Comparison of ENCODE assay signal across 9 mouse cellular contexts in the genomic region with DNA sequence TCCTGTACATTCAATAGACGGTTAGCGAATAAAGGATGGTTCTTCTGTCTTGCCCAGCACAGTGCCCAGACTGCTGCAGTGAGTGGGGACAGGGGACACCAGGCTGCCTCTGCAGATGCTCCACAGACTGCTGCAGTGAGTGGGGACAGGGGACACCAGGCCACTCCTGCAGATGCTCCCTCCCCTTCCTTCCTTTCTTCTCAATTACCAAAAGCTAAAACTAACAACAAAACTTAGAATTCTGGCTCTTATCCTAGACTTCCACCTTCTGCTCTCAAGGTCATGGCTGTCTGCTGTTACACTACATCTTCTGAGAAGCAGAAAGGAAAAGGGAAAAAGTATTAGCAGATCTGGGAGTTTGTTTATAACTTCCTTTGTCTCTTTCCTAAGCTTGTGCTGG.
DNase-seq lines count a peak whose midpoint lies in the region; ATAC-seq and TF ChIP-seq lines count a peak whose summit lies in the region.
"Had no signal": no experiment of that assay in that cellular context is flagged by ENCODE, and none has a peak within 500 bp of the region (broad histone marks: within the 10 kb centered on the region; RNA-seq: fewer than 3 reads in every experiment).

No protein-coding gene starts in this region.

- no peak for DNase-seq in hindbrain, embryonic 10.5 days (ENCODE audit: low spot score)
- no peak for DNase-seq in spleen, adult 2 months (ENCODE audit: low read depth in 1 of 2, low spot score in 2 of 2)
- no peak for DNase-seq in spleen, postnatal 36 days (ENCODE audit: low spot score in 2 of 2)
- DNase-seq in kidney, postnatal 0 days (ENCODE audit: low spot score), result peak; percentile 84
- no peak for DNase-seq in left cerebral cortex, adult 11 months (ENCODE audit: low spot score)
- no peak for DNase-seq in MN1 (ENCODE audit: low spot score)
- DNase-seq: cerebellum, postnatal 36 days had no signal

- no peak for ATAC-seq in hindbrain, embryonic 16.5 days
- no peak for ATAC-seq in kidney, postnatal 0 days (replicated peaks; ENCODE audit: low FRiP score, low read depth)

- H3K9ac ChIP-seq in hindbrain, embryonic 16.5 days (ENCODE audit: low read depth, low read length), result no peak overlapping the region
- H3K9ac ChIP-seq in kidney, postnatal 0 days (ENCODE audit: low read depth, low read length), result no peak overlapping the region

- H3K27me3 ChIP-seq in hindbrain, embryonic 10.5 days (ENCODE audit: insufficient read depth, poor library complexity, severe bottlenecking), result no peaks in the 10 kb centered on the region
- H3K27me3 ChIP-seq in hindbrain, embryonic 16.5 days (replicated peaks; ENCODE audit: control insufficient read depth, insufficient read depth, low read length), result no peaks in the 10 kb centered on the region
- H3K27me3 ChIP-seq in spleen, adult 2 months (ENCODE audit: control insufficient read depth, insufficient read depth, low read length), result no peaks in the 10 kb centered on the region
- no peaks in the 10 kb centered on the region for H3K27me3 ChIP-seq in kidney, postnatal 0 days (ENCODE audit: insufficient read depth, low read length)

- H3K36me3 ChIP-seq in hindbrain, embryonic 10.5 days, result 0 out of 2 replicates have a peak, but pooled peaks cover 10% of the 10 kb centered on the region
- peaks cover 2% of the 10 kb centered on the region; the same call in 1 of the 2 replicates for H3K36me3 ChIP-seq in hindbrain, embryonic 16.5 days (ENCODE audit: control insufficient read depth, insufficient read depth, low read length)
- H3K36me3 ChIP-seq in spleen, adult 2 months (ENCODE audit: control insufficient read depth, insufficient read depth, low read length), result peaks cover 6% of the 10 kb centered on the region
- H3K36me3 ChIP-seq in kidney, postnatal 0 days (ENCODE audit: insufficient read depth, low read length), result no peaks in the 10 kb centered on the region

- H3K27ac ChIP-seq in hindbrain, embryonic 10.5 days, result peak overlapping the region; percentile 46
- H3K27ac ChIP-seq in hindbrain, embryonic 16.5 days (ENCODE audit: low read depth, low read length), result no peak overlapping the region
- peak overlapping the region; percentile 6; the same call in 1 of the 2 replicates for H3K27ac ChIP-seq in spleen, adult 2 months (ENCODE audit: insufficient read depth, low read length)
- peak overlapping the region; percentile 87 for H3K27ac ChIP-seq in kidney, postnatal 0 days
- H3K27ac ChIP-seq: macrophage had no signal

- H3K4me1 ChIP-seq in hindbrain, embryonic 10.5 days (replicated peaks), result peaks cover 44% of the 10 kb centered on the region
- H3K4me1 ChIP-seq in hindbrain, embryonic 16.5 days (ENCODE audit: control insufficient read depth, insufficient read depth, low read depth, low read length), result no peaks in the 10 kb centered on the region
- H3K4me1 ChIP-seq in spleen, adult 2 months (ENCODE audit: control insufficient read depth, insufficient read depth, insufficient read length), result peaks cover 2% of the 10 kb centered on the region; the same call in 1 of the 2 replicates
- peaks cover 14% of the 10 kb centered on the region for H3K4me1 ChIP-seq in kidney, postnatal 0 days (replicated peaks; ENCODE audit: insufficient read depth, low read length)

- TF ChIP-seq CTCF in spleen, adult 2 months (IDR thresholded peaks at IDR 0.05; ENCODE audit: extremely low read depth, insufficient read depth, insufficient read length, insufficient replicate concordance), result no peak
- TF ChIP-seq CTCF in kidney, postnatal 0 days (IDR thresholded peaks at IDR 0.05; ENCODE audit: low read depth), result no peak

- no peaks in the 10 kb centered on the region for H3K9me3 ChIP-seq in hindbrain, embryonic 10.5 days
- H3K9me3 ChIP-seq in hindbrain, embryonic 16.5 days (ENCODE audit: control insufficient read depth, low read length), result no peaks in the 10 kb centered on the region
- H3K9me3 ChIP-seq in kidney, postnatal 0 days (replicated peaks; ENCODE audit: low read length), result no peaks in the 10 kb centered on the region

- H3K4me2 ChIP-seq in hindbrain, embryonic 16.5 days (ENCODE audit: low read length), result no peak overlapping the region
- no peak overlapping the region for H3K4me2 ChIP-seq in kidney, postnatal 0 days (ENCODE audit: low read length)

- 65% methylated on average over 2 of the region's 2 CpGs for WGBS in hindbrain, embryonic 10.5 days
- WGBS in hindbrain, embryonic 16.5 days, result 45% methylated on average over 2 of the region's 2 CpGs
- 84% methylated on average over 2 of the region's 2 CpGs for WGBS in spleen, adult 2 months
- 63% methylated on average over 2 of the region's 2 CpGs for WGBS in kidney, postnatal 0 days

- no peak for TF ChIP-seq POLR2A in spleen, adult 2 months (IDR thresholded peaks at IDR 0.05; ENCODE audit: low read depth, low read length)

- H3K4me3 ChIP-seq in hindbrain, embryonic 10.5 days, result no peak overlapping the region
- H3K4me3 ChIP-seq in hindbrain, embryonic 16.5 days (ENCODE audit: low read length), result no peak overlapping the region
- H3K4me3 ChIP-seq in spleen, adult 2 months (ENCODE audit: extremely low read depth, insufficient read depth, insufficient read length), result no peak overlapping the region
- no peak overlapping the region for H3K4me3 ChIP-seq in kidney, postnatal 0 days (replicated peaks; ENCODE audit: low read depth, low read length)
